Comparison of ENCODE assay signal across 7 mouse cellular contexts in genomic region chr2:156401331-156401730, GRCm38 (mm10). TPM values are rescaled to one million over a fixed set of nuclear protein-coding genes. Genes with fewer than 3 reads are reported as not detected.
DNase-seq lines count a peak whose midpoint lies in the region; ATAC-seq lines count a peak whose summit lies in the region.

No protein-coding gene starts in this region.

- H3K36me3 ChIP-seq in forebrain, embryonic 10.5 days (replicated peaks), result no peaks in the 10 kb centered on the region
- H3K36me3 ChIP-seq in kidney, embryonic 14.5 days (ENCODE audit: control insufficient read depth, insufficient read depth, low read length), result no peaks in the 10 kb centered on the region
- no peaks in the 10 kb centered on the region for H3K36me3 ChIP-seq in neural tube, embryonic 12.5 days

- no peaks in the 10 kb centered on the region for H3K27me3 ChIP-seq in forebrain, embryonic 10.5 days (ENCODE audit: poor library complexity, severe bottlenecking)
- H3K27me3 ChIP-seq in kidney, embryonic 14.5 days (ENCODE audit: control insufficient read depth, insufficient read depth, low read length), result no peaks in the 10 kb centered on the region
- no peaks in the 10 kb centered on the region for H3K27me3 ChIP-seq in neural tube, embryonic 12.5 days (replicated peaks)

- peak overlapping the region; percentile 43 for H3K4me3 ChIP-seq in forebrain, embryonic 10.5 days
- H3K4me3 ChIP-seq in kidney, embryonic 14.5 days (ENCODE audit: low read length), result no peak overlapping the region
- no peak overlapping the region for H3K4me3 ChIP-seq in neural tube, embryonic 12.5 days

- peak overlapping the region; percentile 29; the same call in 1 of the 2 replicates for H3K4me2 ChIP-seq in kidney, embryonic 14.5 days (replicated peaks; ENCODE audit: low read depth, low read length)
- peak overlapping the region; percentile 40 for H3K4me2 ChIP-seq in neural tube, embryonic 12.5 days (replicated peaks)

- H3K27ac ChIP-seq in forebrain, embryonic 10.5 days, result peak overlapping the region; percentile 83
- no peak overlapping the region for H3K27ac ChIP-seq in kidney, embryonic 14.5 days (ENCODE audit: low read depth, low read length)
- H3K27ac ChIP-seq in neural tube, embryonic 12.5 days, result no peak overlapping the region

- peaks cover 16% of the 10 kb centered on the region for H3K4me1 ChIP-seq in forebrain, embryonic 10.5 days
- peaks cover 5% of the 10 kb centered on the region; the same call in 1 of the 2 replicates for H3K4me1 ChIP-seq in kidney, embryonic 14.5 days (ENCODE audit: control insufficient read depth, insufficient read depth, low read length)
- H3K4me1 ChIP-seq in neural tube, embryonic 12.5 days, result peaks cover 7% of the 10 kb centered on the region

- peak; percentile 16 for DNase-seq in urinary bladder, postnatal 14 days (ENCODE audit: low spot score)
- no peak for DNase-seq in urinary bladder, postnatal 10 days (ENCODE audit: low spot score)
- peak; percentile 75 for DNase-seq in forebrain, embryonic 10.5 days (ENCODE audit: extremely low spot score, low spot score)
- peak; percentile 83 for DNase-seq in liver
- peak; percentile 59 for DNase-seq in testis, postnatal 10 days (ENCODE audit: low spot score)

- WGBS in forebrain, embryonic 10.5 days, result 7% methylated on average over 9 of the region's 9 CpGs
- WGBS in kidney, embryonic 14.5 days, result 5% methylated on average over 9 of the region's 9 CpGs
- 3% methylated on average over 9 of the region's 9 CpGs for WGBS in neural tube, embryonic 12.5 days

- peak; percentile 87 for ATAC-seq in kidney, embryonic 14.5 days (ENCODE audit: low FRiP score, low TSS enrichment)
- peak; percentile 94 for ATAC-seq in neural tube, embryonic 12.5 days (ENCODE audit: low FRiP score, low read depth)

- H3K9me3 ChIP-seq in forebrain, embryonic 10.5 days, result no peaks in the 10 kb centered on the region
- no peaks in the 10 kb centered on the region for H3K9me3 ChIP-seq in kidney, embryonic 14.5 days (ENCODE audit: control insufficient read depth, low read length)
- H3K9me3 ChIP-seq in neural tube, embryonic 12.5 days, result no peaks in the 10 kb centered on the region

- no peak overlapping the region for H3K9ac ChIP-seq in kidney, embryonic 14.5 days (ENCODE audit: low read depth, low read length)
- 0 out of 2 replicates have a peak overlapping the region, but pooled peaks have one; percentile 0 for H3K9ac ChIP-seq in neural tube, embryonic 12.5 days

RNA-seq across cellular contexts. Expression of gene Epb41l1, which starts 19.4 kb away (rescaled TPM):
- 0.93 and 1.1 TPM in 2 replicates for polyA plus RNA-seq in forebrain, embryonic 10.5 days (2016; fragmentation: Nextera tagmentation; extraction: Ambion mirVana)
- polyA plus RNA-seq in kidney, embryonic 14.5 days (2014; fragmentation: Nextera tagmentation; extraction: Ambion mirVana), result 2.5 and 3.1 TPM in 2 replicates
- 5.0 and 5.1 TPM in 2 replicates for polyA plus RNA-seq in neural tube, embryonic 12.5 days (2016; fragmentation: Nextera tagmentation; extraction: Ambion mirVana)
